Mouse (Mus musculus) C2C12 (cell line): ENCODE results near the gene Ctrb1. TPM values are rescaled to one million over a fixed set of nuclear protein-coding genes. Genes with fewer than 3 reads are reported as not detected.

Experiments used
- H3K27me3 ChIP-seq: one replicate; pipeline ENCODE4 v1.6.1; 2011; ENCODE audit not compliant: control insufficient read depth, insufficient read depth, insufficient read length
- H3K36me3 ChIP-seq: one replicate; pipeline ENCODE4 v1.6.1; 2011; ENCODE audit not compliant: control insufficient read depth, insufficient read depth
- H3K4me3 ChIP-seq: one replicate; pipeline ENCODE4 v1.5.1; 2011; ENCODE audit warnings: mild to moderate bottlenecking, control low read depth; ENCODE audit not compliant: poor library complexity, insufficient read depth, severe bottlenecking
- H3K79me2 ChIP-seq: one replicate; pipeline ENCODE4 v1.6.1; 2011; ENCODE audit not compliant: control insufficient read depth, insufficient read depth
- H3K79me3 ChIP-seq: one replicate; pipeline ENCODE4 v1.6.1; 2011; ENCODE audit warnings: low read depth, control low read depth
- H3ac ChIP-seq: one replicate; pipeline ENCODE3; 2011; ENCODE audit warnings: low read depth; ENCODE audit not compliant: control insufficient read depth, insufficient read length
- CEBPB ChIP-seq: IDR thresholded peaks from one replicate; pipeline ENCODE4 v1.6.1; 2011; ENCODE audit warnings: low read depth, mild to moderate bottlenecking, control low read depth, moderate library complexity
- CTCF ChIP-seq: IDR thresholded peaks from one replicate; pipeline ENCODE4 v1.5.1; 2011; ENCODE audit not compliant: control insufficient read depth, insufficient read depth, insufficient read length
- FOSL1 ChIP-seq: IDR thresholded peaks from one replicate; pipeline ENCODE4 v1.8.0; 2011; ENCODE audit warnings: mild to moderate bottlenecking, low read length; ENCODE audit not compliant: poor library complexity, insufficient read depth, severe bottlenecking
- MAX ChIP-seq: IDR thresholded peaks from one replicate; pipeline ENCODE4 v1.6.1; 2011; ENCODE audit warnings: mild to moderate bottlenecking, control low read depth
- MYOD1 ChIP-seq: IDR thresholded peaks from one replicate; pipeline ENCODE4 v1.6.1; 2011; ENCODE audit warnings: low read depth; ENCODE audit not compliant: control insufficient read depth, insufficient read length
- MYOG ChIP-seq: IDR thresholded peaks from one replicate; pipeline ENCODE4 v1.6.1; 2011; ENCODE audit not compliant: control insufficient read depth, insufficient read length; ENCODE audit errors: extremely low read depth
- USF1 ChIP-seq: IDR thresholded peaks from one replicate; pipeline ENCODE4 v1.6.1; 2011; ENCODE audit warnings: low read depth, mild to moderate bottlenecking, control low read depth, moderate library complexity
- polyA plus RNA-seq: library from polyadenylated mRNA; unstranded; fragments of >200 nt; fragmentation: generic; extraction: Trizol; gene quantifications from one replicate; pipeline ENCODE4 v1.2.1, GENCODE M21; 2012; ENCODE audit warnings: missing spikeins

Gene Ctrb1
- polyA plus RNA-seq, 1 experiment: 1.5 TPM

- H3K79me2 ChIP-seq: peaks cover 60% of the 10 kb centered on the region
- H3K4me3 ChIP-seq: no peak overlapping the region
- H3ac ChIP-seq: no peak overlapping the region
- H3K27me3 ChIP-seq: no peaks in the 10 kb centered on the region
- H3K79me3 ChIP-seq: peaks cover 32% of the 10 kb centered on the region
- no peak for TF ChIP-seq CEBPB
- TF ChIP-seq MYOD1: peak; percentile 55
- peaks cover 95% of the 10 kb centered on the region for H3K36me3 ChIP-seq
Measured at GRCm38 (mm10) chr8:111714295-111714694, 23.5 kb upstream of the Ctrb1 start.

DNA sequence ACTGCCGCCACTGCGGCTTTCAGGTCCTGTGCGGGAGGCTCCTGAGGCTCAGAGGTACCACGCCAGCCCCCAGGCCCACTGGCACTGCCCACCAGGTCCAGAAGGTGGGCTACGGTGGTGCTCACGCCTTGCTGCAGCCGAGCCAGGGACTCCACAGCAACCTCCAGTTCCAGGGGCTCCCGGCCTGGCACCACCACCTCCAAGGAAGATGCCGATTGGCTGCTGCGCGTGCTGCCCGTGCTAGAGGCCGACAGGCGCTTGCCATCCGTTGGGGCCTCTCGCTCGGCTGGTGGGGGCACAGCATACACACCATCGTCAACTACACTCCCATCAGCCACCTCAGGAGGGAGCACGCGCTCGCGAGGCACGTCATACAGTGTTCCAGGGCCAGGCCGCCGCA is 23.0 kb upstream of the Ctrb1 start:
- no peak overlapping the region for H3ac ChIP-seq
- peaks cover 97% of the 10 kb centered on the region for H3K36me3 ChIP-seq
- H3K27me3 ChIP-seq: no peaks in the 10 kb centered on the region
- TF ChIP-seq USF1: no peak
- no peak for TF ChIP-seq CTCF
- TF ChIP-seq FOSL1: no peak
- no peak for TF ChIP-seq MYOG
- no peak for TF ChIP-seq MAX
- TF ChIP-seq MYOD1: no peak
- no peak for TF ChIP-seq CEBPB
- no peak overlapping the region for H3K4me3 ChIP-seq
- peaks cover 55% of the 10 kb centered on the region for H3K79me2 ChIP-seq
- H3K79me3 ChIP-seq: peaks cover 29% of the 10 kb centered on the region

GRCm38 (mm10) chr8:111713291-111713690 is 22.5 kb upstream of the Ctrb1 start:
- Histone ChIP-seq H3K79me2 (peaks cover 50% of the 10 kb centered on the region), H3K27me3 (no peaks in the 10 kb centered on the region), H3K79me3 (peaks cover 24% of the 10 kb centered on the region), H3K36me3 (peaks cover 97% of the 10 kb centered on the region), H3ac (no peak overlapping the region), H3K4me3 (no peak overlapping the region)
- TF ChIP-seq FOSL1 (no peak), MYOD1 (no peak), USF1 (no peak), CEBPB (no peak)

- Histone ChIP-seq H3K36me3 (peaks cover 93% of the 10 kb centered on the region), H3K27me3 (no peaks in the 10 kb centered on the region), H3K79me3 (peaks cover 17% of the 10 kb centered on the region), H3K79me2 (peaks cover 43% of the 10 kb centered on the region), H3ac (no peak overlapping the region), H3K4me3 (no peak overlapping the region)
- TF ChIP-seq MAX: no peak
- TF ChIP-seq CTCF: peak; percentile 53
- no peak for TF ChIP-seq CEBPB
- no peak for TF ChIP-seq MYOG
- TF ChIP-seq USF1: no peak
Measured at GRCm38 (mm10) chr8:111712588-111712987, 21.8 kb upstream of the Ctrb1 start.

DNA sequence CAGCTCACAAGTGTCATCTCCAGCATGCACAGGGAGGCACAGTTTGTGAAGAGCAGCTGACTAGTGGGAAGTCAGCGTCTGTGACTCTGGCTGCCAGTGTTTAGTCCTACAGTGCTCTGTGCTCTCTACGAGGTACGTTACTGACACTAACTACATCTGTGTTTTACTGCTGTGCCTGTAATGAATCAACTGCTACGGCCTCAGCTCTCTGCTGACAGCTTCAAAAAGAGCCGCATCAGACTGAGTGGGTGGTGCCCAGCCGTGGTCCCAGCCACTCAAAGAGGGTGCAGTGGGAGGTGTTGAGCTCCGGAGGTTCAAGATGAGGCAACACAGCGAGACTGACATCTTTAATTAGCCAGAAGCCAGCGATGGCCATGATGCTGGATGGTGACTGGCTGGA is 21.3 kb upstream of the Ctrb1 start:
- H3ac ChIP-seq: no peak overlapping the region
- peaks cover 88% of the 10 kb centered on the region for H3K36me3 ChIP-seq
- peaks cover 14% of the 10 kb centered on the region for H3K79me3 ChIP-seq
- TF ChIP-seq MAX (no peak), MYOD1 (no peak), FOSL1 (no peak)
- peaks cover 39% of the 10 kb centered on the region for H3K79me2 ChIP-seq
- H3K27me3 ChIP-seq: no peaks in the 10 kb centered on the region
- H3K4me3 ChIP-seq: no peak overlapping the region

DNA sequence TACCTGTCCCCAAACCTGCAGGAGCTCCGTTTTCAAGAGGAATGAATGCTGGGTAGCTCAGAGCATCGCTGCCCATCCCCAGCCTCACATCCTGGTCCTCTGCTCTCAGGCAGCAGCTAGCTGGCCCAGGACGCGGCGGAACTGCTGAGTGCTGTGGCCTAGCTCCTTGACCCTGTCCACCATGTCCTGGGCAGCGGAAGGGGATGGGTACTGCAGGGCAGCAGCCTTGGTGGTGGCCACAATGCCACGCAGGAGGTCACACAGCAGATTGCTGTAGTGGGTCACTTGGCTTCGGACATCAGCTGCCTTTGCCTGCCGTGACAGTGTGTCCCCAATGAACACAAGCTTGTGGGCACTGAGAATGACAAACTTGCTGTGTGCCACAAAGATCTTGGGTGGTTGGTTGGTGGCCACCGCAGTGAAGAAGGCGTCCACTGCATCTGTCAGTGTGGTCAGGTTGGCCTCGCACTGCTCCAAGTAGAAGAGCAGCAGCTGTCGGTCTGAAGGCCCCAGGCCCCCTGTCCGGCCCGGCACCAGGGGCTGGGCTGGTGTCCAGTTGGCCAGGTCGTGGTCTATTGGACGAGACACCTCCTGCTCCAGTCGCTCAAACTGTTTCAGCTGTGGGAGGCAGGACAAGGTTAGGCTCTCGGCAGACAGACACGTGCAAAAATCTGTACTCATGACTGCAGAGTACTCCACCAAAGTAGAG is 20.1 kb upstream of the Ctrb1 start:
- H3K36me3 ChIP-seq: peaks cover 78% of the 10 kb centered on the region

More for the DNA sequence above, 20.1 kb upstream of the Ctrb1 start:
- peaks cover 27% of the 10 kb centered on the region for H3K79me2 ChIP-seq
- H3K27me3 ChIP-seq: no peaks in the 10 kb centered on the region
- no peak overlapping the region for H3ac ChIP-seq
- TF ChIP-seq MYOG (no peak), CEBPB (no peak), CTCF (no peak), MYOD1 (no peak), MAX (no peak), FOSL1 (no peak), USF1 (no peak)
- peaks cover 7% of the 10 kb centered on the region for H3K79me3 ChIP-seq
- H3K4me3 ChIP-seq: no peak overlapping the region
